Mouse (Mus musculus): ENCODE measurements at regions not wholly inside any gene's neighbourhood (a gene's known extent, or its start where the extent isn't known, plus 50 kb on each side); places are given as distances from the start of the nearest gene placed in this dataset.

DNA sequence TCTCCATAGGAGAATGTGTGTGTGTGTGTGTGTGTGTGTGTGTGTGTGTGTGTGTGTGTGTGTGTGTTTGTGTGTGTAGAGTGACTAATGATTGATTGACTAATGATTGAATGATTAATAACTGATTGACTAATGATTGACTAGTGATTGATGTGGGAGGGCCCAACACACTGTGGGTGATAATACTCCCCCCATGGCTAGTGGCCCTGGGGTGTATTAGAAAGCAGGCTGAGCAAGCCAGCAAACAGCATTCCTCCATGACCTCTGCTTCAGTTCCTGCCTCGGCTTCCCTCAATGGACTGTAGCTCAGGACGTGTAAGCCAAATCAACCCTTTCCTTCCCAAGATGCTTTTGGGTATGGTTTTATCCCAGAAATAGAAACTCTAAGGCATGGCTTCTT, 114.1 kb upstream of the Rreb1 start:
- no peak for DNase-seq

DNA sequence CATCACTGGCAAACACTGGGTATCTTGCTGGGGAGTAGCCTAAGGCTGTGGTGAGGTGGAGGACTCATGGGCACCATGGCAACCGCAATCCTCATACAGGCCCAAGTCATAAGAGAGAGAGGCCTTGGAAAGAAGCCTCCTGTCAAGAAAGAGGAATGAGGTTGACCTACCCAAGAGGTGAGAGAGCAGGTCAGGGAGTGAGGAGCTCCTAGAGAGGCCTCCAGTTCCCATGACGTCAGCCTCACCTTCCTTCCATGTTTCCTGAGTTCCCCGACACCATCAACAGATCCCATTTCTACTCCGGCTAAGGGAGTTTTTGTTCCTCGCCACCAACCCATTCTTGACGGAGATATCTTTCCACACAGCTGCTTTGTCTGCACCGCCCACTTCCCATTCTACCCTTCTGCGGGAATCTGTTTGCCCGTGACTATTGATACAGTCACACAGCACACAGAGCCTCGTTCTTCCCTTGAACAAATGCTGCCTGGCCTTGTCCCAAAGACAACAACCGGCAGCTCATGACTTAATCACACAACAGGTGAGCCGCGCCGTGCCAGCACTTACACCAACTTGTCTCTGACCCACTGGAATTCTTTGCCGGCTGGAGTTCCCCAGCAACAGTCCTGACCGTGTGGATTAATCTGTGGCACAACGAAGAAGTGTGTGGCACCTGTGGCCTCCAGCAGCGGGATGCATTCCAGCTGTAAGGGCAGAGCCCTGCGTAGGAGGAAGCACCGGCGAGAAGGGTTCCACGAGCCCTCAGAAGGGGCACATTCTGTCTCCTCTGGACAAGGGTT, 111.8 kb upstream of the Rreb1 start:
- peak; percentile 86 to 92 for DNase-seq

- DNase-seq = peak; percentile 55 to 59
Measured at GRCm38 (mm10) chr13:37667386-37667785, 110.8 kb upstream of the Rreb1 start.

- DNase-seq = no peak
Measured at GRCm38 (mm10) chr13:37667871-37668270, 110.3 kb upstream of the Rreb1 start.

DNA sequence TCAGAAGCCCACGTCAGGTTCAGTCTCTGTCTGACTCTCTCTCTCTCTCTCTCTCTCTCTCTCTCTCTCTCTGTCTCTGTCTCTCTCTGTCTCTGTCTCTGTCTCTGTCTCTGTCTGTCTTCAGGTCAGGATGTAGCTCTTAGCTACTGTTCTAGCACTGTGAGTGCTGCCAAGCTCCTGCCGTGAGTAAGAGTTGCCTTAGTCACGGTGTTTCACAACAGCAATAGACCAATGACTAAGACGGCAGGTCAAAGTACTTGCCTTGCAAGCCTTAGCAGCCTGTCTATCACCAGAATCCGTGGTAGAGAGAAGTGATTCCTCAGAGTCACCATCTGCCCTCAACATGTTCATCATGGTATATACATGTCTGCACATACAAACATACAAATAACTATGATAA, 107.1 kb upstream of the Rreb1 start:
- peak in 1 of 2 experiments; percentile 60 for DNase-seq

- DNase-seq = peak; percentile 80 to 85
Measured at GRCm38 (mm10) chr13:37674676-37675350, 103.4 kb upstream of the Rreb1 start.

DNA sequence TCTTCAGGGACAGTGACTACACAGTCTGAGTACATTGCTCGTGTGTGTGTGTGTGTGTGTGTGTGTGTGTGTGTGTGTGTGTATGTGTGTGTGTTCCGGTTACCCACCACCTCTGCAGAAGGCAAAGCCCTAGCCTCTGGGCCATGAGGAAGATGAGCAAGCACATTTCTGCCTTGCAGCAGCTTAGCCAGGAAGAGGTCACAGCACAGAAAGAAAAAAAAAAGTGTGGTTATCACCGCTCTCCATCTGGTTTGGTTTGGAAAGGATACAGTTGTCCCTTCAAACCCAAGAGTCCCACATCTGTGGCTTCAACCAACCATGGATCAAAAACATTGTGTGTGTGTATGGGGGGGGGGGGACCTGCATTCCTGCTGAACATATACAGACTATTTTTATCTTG, 102.5 kb upstream of the Rreb1 start:
- no peak for DNase-seq

- DNase-seq = no peak
Measured at GRCm38 (mm10) chr13:37676912-37677311, 101.3 kb upstream of the Rreb1 start.

- DNase-seq = no peak
Measured at GRCm38 (mm10) chr13:37678251-37678650, 99.9 kb upstream of the Rreb1 start.

GRCm38 (mm10) chr13:37678772-37679171, 99.4 kb upstream of the Rreb1 start:
- DNase-seq = peak in 1 of 2 experiments; percentile 36

- no peak for DNase-seq
Measured at GRCm38 (mm10) chr13:37680837-37681619, 97.2 kb upstream of the Rreb1 start.

DNA sequence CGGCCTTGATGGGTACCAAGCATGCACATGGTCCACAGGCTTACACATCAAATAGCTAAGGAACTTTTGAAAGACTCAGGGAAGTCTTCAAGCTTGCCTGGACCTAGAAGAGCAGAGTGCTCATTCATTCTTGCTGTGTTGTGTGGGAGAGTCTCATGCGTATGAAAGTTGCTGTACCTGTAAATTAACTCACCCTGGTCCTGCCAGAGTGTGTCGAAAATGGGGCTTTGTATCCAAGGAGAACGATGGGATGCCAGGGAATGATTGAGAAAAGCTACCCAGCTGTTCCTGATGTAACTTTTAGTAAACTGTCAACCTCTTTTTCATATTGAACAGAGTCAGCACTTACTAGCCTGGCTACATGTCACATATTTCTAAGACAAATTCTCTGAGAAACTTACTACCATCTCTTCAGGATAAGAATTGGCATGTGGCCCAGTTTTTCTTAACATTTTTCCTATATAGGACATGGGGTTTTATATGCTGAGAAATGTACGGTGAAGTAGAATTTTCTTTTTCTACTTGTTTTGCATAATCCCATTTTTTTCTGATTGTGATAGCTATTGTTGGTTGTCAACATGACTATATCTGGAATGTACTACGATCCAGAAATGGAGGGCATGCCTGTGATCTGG, 95.0 kb upstream of the Rreb1 start:
- no peak for DNase-seq

GRCm38 (mm10) chr13:37685617-37686016, 92.6 kb upstream of the Rreb1 start:
- DNase-seq = no peak

DNA sequence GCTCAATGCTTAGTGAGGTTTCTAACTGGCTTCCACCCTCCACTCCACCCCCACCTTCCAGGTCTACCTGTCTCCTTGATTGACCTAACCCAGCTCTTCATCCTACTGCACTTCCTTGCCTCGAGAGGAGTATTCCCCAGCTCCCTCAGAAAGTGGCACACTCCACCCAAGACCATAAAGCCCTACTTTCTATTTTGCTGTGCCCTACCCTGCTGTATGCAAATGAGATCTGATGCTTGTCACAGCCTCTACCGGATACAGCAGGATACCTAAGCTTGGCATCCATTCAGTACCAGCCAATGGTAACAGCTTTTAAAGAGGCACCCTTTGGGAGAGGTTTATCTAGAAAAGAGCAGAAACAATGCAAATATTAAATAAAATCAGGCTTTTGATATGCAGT, 92.1 kb upstream of the Rreb1 start:
- no peak for DNase-seq

DNA sequence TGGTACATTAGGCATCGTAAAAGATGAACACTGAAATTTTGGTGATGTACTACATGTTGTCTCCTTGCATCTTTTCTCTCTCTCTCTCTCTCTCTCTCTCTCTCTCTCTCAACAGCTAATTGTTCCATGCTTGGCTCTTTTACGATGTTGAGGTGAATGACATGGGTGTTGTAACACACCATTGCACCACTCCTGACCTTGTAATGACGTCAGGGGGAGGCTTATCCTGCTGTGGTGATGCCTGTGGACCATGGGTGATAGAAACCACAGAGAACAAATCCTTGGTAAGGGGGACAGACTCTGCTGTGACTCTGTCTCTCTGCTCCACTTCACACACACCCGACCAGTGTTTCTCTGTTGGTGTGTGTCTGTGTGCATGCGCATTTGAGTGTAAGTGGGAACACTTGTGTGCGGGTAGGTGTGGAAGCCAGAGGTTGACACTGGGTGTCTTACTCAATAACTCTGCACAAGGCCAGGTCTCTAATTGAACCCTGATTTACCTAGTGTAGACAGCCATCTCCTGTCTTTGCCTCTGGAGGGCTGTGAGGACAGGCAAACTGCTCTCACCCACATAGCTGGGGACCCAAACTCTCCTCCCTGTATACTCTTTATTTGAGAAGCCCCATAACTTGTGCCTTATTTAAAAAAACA, 88.9 kb upstream of the Rreb1 start:
- DNase-seq = no peak

- no peak for DNase-seq
Measured at GRCm38 (mm10) chr13:37691855-37692445, 86.2 kb upstream of the Rreb1 start.

DNA sequence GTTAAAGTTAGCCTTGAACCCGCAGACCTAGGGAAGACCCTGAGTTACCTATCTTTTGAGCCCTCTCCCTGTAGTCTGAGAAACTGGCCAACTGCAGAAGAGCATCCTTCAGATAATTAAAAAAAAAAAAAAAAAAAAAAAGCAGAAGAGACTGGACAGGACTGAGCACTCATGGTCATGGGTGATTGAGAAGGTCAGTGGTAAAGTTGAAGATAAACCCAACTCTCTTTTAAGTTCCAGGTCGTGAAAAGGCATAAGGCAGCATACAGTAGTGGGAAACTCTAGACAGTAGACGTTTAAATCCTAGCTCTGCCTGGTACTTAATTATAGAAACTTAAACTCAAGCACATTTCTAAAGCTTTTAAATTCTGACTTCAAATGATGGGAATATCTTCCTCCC, 84.6 kb upstream of the Rreb1 start:
- DNase-seq = no peak

GRCm38 (mm10) chr13:37704475-37704874, 73.7 kb upstream of the Rreb1 start:
- DNase-seq = no peak

GRCm38 (mm10) chr13:37705482-37705881, 72.7 kb upstream of the Rreb1 start:
- no peak for DNase-seq

DNA sequence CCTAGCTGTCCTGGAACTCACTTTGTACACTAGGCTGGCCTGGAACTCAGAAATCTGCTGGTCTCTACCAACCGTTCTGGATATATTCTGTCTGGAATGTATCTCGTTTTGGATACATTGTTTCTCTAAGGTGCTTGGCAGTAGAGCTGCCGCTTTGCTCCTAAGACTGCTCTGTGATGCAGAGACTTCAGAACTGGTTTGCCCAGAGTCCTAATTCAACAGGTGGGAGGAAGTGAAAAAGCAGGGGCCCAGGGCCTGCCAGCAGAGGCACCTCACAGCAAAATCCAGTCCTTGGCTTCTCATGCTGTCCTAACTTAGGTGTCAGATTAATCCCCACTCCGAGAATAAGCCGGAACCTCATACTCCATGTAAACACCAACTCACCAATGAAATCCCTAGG, 67.3 kb upstream of the Rreb1 start:
- DNase-seq = no peak

DNA sequence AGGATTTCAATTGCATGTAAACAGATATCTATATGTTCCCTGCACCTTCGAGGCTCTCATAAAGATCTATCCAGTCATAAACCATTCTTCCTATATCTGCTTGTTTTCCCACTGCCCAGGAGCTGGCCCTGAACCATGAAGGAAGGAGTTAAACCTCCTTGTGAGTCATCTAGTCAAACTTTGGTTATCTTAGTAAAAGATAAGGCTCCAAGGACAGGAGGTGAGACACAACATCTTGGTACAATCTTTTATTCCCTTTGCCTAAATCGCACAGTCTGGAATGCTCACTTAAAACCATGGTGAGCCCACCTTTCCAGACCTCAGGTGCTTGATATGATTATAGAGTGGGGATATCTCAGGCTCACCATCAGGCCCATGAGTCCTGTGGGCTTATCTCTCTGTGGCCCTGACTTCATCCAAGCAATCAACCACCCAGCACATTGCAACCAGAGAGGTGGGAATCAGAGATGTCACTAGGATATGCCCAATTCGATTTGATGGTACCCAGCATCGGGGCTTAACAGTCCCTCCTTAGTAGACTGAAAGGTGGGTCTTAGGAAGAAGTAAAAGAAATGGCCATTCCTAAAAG, 65.2 kb upstream of the Rreb1 start:
- no peak for DNase-seq

All from lung, adult 18-20 months (tissue).